Mouse (Mus musculus) forebrain, embryonic 10.5 days (tissue): ENCODE data around the gene Slc17a5. TPM values are rescaled to one million over a fixed set of nuclear protein-coding genes. Genes with fewer than 3 reads are reported as not detected.
"Not testable (repeated sequence)": the region's sequence is repeated elsewhere in the genome, so short reads cannot be mapped to it uniquely, and the experiment has no call there.

Source experiments
- DNase-seq: peaks from one replicate; pipeline ENCODE4 v3.0.0-alpha.2; 2017; ENCODE audit warnings: low spot score; ENCODE audit errors: extremely low spot score
- H3K27ac ChIP-seq: fragments of 300-500 bp; sonication (generic); 2 replicates; pipeline ENCODE4 v1.5.1; 2016; ENCODE audit warnings: mild to moderate bottlenecking
- H3K27me3 ChIP-seq: fragments of 300-500 bp; sonication (generic); 2 replicates; pipeline ENCODE4 v1.6.1; 2016; ENCODE audit warnings: mild to moderate bottlenecking; ENCODE audit not compliant: poor library complexity, severe bottlenecking
- H3K36me3 ChIP-seq: fragments of 300-500 bp; sonication (generic); replicated peaks from 2 replicates; pipeline ENCODE4 v1.6.1; 2016; ENCODE audit warnings: mild to moderate bottlenecking, moderate library complexity
- H3K4me1 ChIP-seq: fragments of 300-500 bp; sonication (generic); 2 replicates; pipeline ENCODE4 v1.6.1; 2016
- H3K4me3 ChIP-seq: fragments of 300-500 bp; sonication (generic); 2 replicates; pipeline ENCODE4 v1.5.1; 2016; ENCODE audit warnings: mild to moderate bottlenecking, moderate library complexity
- H3K9me3 ChIP-seq: fragments of 300-500 bp; sonication (generic); 2 replicates; pipeline ENCODE4 v1.6.1; 2016; ENCODE audit warnings: mild to moderate bottlenecking, moderate library complexity
- WGBS: fragments of 180-500 bp; shearing (Covaris S2); methylation state at CpG from one replicate; pipeline ENCODE4 v1.1.7; 2016; 5-methylcytosine and 5-hydroxymethylcytosine counted together
- polyA plus RNA-seq: library from polyadenylated mRNA; unstranded; fragments of >200 nt; fragmentation: Nextera tagmentation; extraction: Ambion mirVana; gene quantifications from 2 replicates; pipeline ENCODE4 v1.2.1, GENCODE M21; 2016

The Slc17a5 gene
- polyA plus RNA-seq, 1 experiment from 2014 or later = 10.2 TPM

- not testable (repeated sequence) for DNase-seq
Measured at GRCm38 (mm10) chr9:78488021-78488420, 99.8 kb downstream of the Slc17a5 start.

More at GRCm38 (mm10) chr9:78488021-78488420, 99.8 kb downstream of the Slc17a5 start:
- H3K4me3 ChIP-seq, H3K36me3 ChIP-seq, H3K27ac ChIP-seq, H3K27me3 ChIP-seq, H3K9me3 ChIP-seq: not testable (repeated sequence)
- WGBS = 94% methylated on average over 5 of the region's 5 CpGs
- H3K4me1 ChIP-seq = peaks cover 27% of the 10 kb centered on the region

Other genes with a start within 250 kb of the Slc17a5 start
- not detected in 2 replicates for gene Gsta2, start 232.3 kb downstream of the Slc17a5 start, polyA plus RNA-seq
- 0.36 TPM in 1 of 2 replicates, not detected in the other for gene Dppa5a, start 219.9 kb downstream of the Slc17a5 start, polyA plus RNA-seq
- gene Ooep, start 209.3 kb downstream of the Slc17a5 start, polyA plus RNA-seq = 2.3 and 3.2 TPM in 2 replicates
- 0.17 and 0.24 TPM in 2 replicates for gene Ddx43, start 192.3 kb downstream of the Slc17a5 start, polyA plus RNA-seq
- gene Cgas, start 144.8 kb downstream of the Slc17a5 start, polyA plus RNA-seq = 0.27 and 0.32 TPM in 2 replicates
- gene Mto1, start 139.8 kb downstream of the Slc17a5 start, polyA plus RNA-seq = 23.5 and 26.1 TPM in 2 replicates
- 0.58 and 0.88 TPM in 2 replicates for gene Gm17324, start 139.3 kb downstream of the Slc17a5 start, polyA plus RNA-seq
- 3,994 and 4,016 TPM in 2 replicates for gene Eef1a1, start 98.9 kb downstream of the Slc17a5 start, polyA plus RNA-seq
- 4.0 and 4.5 TPM in 2 replicates for gene Cd109, start 27.5 kb upstream of the Slc17a5 start, polyA plus RNA-seq